9 mouse cellular contexts compared by ENCODE assay signal in the genomic region with DNA sequence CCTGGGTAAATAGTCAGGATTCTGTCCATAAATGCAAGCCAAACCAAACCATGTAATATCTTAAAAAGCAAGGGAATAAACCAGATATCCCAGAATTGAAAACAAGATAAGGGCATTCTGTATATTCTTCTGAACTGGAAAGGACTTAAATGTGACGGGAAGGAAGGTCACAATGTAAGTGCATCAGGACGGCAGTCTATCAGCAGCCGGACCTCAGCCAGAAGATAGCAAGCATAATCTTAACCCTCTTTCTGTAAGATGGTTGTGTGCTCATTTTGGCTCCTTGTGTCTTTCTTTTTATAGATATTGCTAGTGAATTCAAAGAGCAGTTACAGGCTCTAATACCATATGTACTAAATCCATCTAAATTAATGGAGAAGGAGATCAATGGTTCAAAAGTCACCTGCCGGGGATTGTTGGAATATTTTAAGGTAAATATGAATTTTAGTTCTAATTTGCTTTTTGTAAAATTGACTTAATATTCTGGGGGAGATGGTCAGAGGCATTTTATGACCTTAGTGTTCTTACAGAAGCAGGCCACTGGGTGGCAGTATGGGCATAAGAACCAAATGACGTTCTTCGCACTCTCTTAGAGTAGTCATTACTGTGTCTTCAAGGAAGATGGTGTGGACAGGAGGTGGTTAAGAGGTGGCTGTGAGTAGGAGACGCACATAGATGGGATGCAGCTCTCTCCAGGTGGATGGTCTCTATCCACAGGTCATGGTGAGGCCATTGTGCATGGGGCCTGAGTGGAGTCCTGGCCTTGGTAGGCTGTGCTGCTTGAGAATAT. TPM values are rescaled to one million over a fixed set of nuclear protein-coding genes. Genes with fewer than 3 reads are reported as not detected.
A peak's percentile ranks its signal among the peaks of the same experiment; 100 is the strongest.
DNase-seq lines count a peak whose midpoint lies in the region; ATAC-seq and TF ChIP-seq lines count a peak whose summit lies in the region.
"Had no signal": no experiment of that assay in that cellular context is flagged by ENCODE, and none has a peak within 500 bp of the region (broad histone marks: within the 10 kb centered on the region; RNA-seq: fewer than 3 reads in every experiment).

No protein-coding gene starts in this region.

- peaks cover 66% of the 10 kb centered on the region for H3K36me3 ChIP-seq in liver, embryonic 12.5 days
- peaks cover 11% of the 10 kb centered on the region for H3K36me3 ChIP-seq in neural tube, embryonic 12.5 days
- H3K36me3 ChIP-seq in thymus, adult 2 months (ENCODE audit: control insufficient read depth, insufficient read depth, low read length) = peaks cover 50% of the 10 kb centered on the region

- no peak overlapping the region for H3K4me3 ChIP-seq in liver, embryonic 12.5 days
- no peak overlapping the region for H3K4me3 ChIP-seq in neural tube, embryonic 12.5 days
- no peak overlapping the region for H3K4me3 ChIP-seq in thymus, adult 2 months (ENCODE audit: control insufficient read depth, insufficient read depth, low read length)
- H3K4me3 ChIP-seq: erythroblast, embryonic 14.5 days had no signal

- 0 out of 2 replicates have a peak, but pooled peaks have one; percentile 18 for ATAC-seq in liver, embryonic 12.5 days
- ATAC-seq in neural tube, embryonic 12.5 days (ENCODE audit: low FRiP score, low read depth) = peak; percentile 41; the same call in 1 of the 2 replicates

- H3K9ac ChIP-seq in liver, embryonic 12.5 days = no peak overlapping the region
- H3K9ac ChIP-seq in neural tube, embryonic 12.5 days = no peak overlapping the region

- H3K4me2 ChIP-seq in liver, embryonic 12.5 days = no peak overlapping the region
- no peak overlapping the region for H3K4me2 ChIP-seq in neural tube, embryonic 12.5 days (replicated peaks)

- no peaks in the 10 kb centered on the region for H3K4me1 ChIP-seq in liver, embryonic 12.5 days
- no peaks in the 10 kb centered on the region for H3K4me1 ChIP-seq in neural tube, embryonic 12.5 days
- H3K4me1 ChIP-seq in thymus, adult 2 months (replicated peaks; ENCODE audit: control insufficient read depth, insufficient read depth, low read length) = no peaks in the 10 kb centered on the region

- WGBS in liver, embryonic 12.5 days (ENCODE audit: insufficient replicate concordance) = 55% methylated on average over 7 of the region's 7 CpGs
- 56% methylated on average over 7 of the region's 7 CpGs for WGBS in neural tube, embryonic 12.5 days
- 78% methylated on average over 7 of the region's 7 CpGs for WGBS in thymus, adult 2 months

- H3K27me3 ChIP-seq in liver, embryonic 12.5 days (replicated peaks) = no peaks in the 10 kb centered on the region
- no peaks in the 10 kb centered on the region for H3K27me3 ChIP-seq in neural tube, embryonic 12.5 days (replicated peaks)
- H3K27me3 ChIP-seq in thymus, adult 2 months (ENCODE audit: control insufficient read depth, insufficient read depth, low read length) = no peaks in the 10 kb centered on the region

- DNase-seq in B cell, adult 2 months = peak; percentile 79 to 81
- peak; percentile 73 for DNase-seq in ZHBTc4 (ENCODE audit: low read depth, low spot score)
- peak; percentile 80 for DNase-seq in embryo, embryonic 10.5 days (ENCODE audit: low spot score)
- DNase-seq in gastrocnemius, postnatal 4 days (ENCODE audit: low spot score in 2 of 2) = peak; percentile 28 to 56
- peak; percentile 46 to 65 for DNase-seq in kidney, postnatal 25 days
- peak; percentile 64 for DNase-seq in thymus, adult 2 months

- no peak for TF ChIP-seq POLR2A in thymus, adult 2 months (IDR thresholded peaks at IDR 0.05; ENCODE audit: control insufficient read depth, extremely low read depth, insufficient read depth, low read length, poor library complexity)

- TF ChIP-seq CTCF in thymus, adult 2 months (IDR thresholded peaks at IDR 0.05; ENCODE audit: borderline replicate concordance, control insufficient read depth, extremely low read depth, insufficient read depth, low read length, poor library complexity) = no peak

- no peak overlapping the region for H3K27ac ChIP-seq in liver, embryonic 12.5 days
- no peak overlapping the region for H3K27ac ChIP-seq in neural tube, embryonic 12.5 days
- H3K27ac ChIP-seq in thymus, adult 2 months (ENCODE audit: control insufficient read depth, insufficient read depth, low read length) = no peak overlapping the region

- no peaks in the 10 kb centered on the region for H3K9me3 ChIP-seq in liver, embryonic 12.5 days (replicated peaks)
- H3K9me3 ChIP-seq in neural tube, embryonic 12.5 days = no peaks in the 10 kb centered on the region

RNA-seq across cellular contexts. Expression of a gene that starts 28.4 kb away (rescaled TPM):
- total RNA-seq in gastrocnemius, postnatal 4 days (2021) = 10 to 100 TPM; 62.5 to 69.5 TPM
- 22.0 and 23.6 TPM in 2 replicates for polyA plus RNA-seq in liver, embryonic 12.5 days (2016; fragmentation: Nextera tagmentation; extraction: Ambion mirVana)
- polyA plus RNA-seq in neural tube, embryonic 12.5 days (2016; fragmentation: Nextera tagmentation; extraction: Ambion mirVana) = 2.9 and 3.5 TPM in 2 replicates
- 21.1 and 30.7 TPM in 2 replicates for polyA plus RNA-seq in thymus, adult 2 months (2012; rRNA removed)

RNA-seq across cellular contexts. Expression of a gene that starts 35.0 kb away (rescaled TPM):
- total RNA-seq in gastrocnemius, postnatal 4 days (2021) = 10 to 100 TPM; 38.6 to 43.5 TPM
- polyA plus RNA-seq in liver, embryonic 12.5 days (2016; fragmentation: Nextera tagmentation; extraction: Ambion mirVana) = 8.3 and 8.5 TPM in 2 replicates
- 7.3 and 8.3 TPM in 2 replicates for polyA plus RNA-seq in neural tube, embryonic 12.5 days (2016; fragmentation: Nextera tagmentation; extraction: Ambion mirVana)
- polyA plus RNA-seq in thymus, adult 2 months (2012; rRNA removed) = 15.3 and 17.4 TPM in 2 replicates

RNA-seq across cellular contexts. Expression of a gene that starts 45.8 kb away (rescaled TPM):
- total RNA-seq in gastrocnemius, postnatal 4 days (2021) = 10 to 100 TPM; 75.2 to 76.0 TPM
- 83.1 and 84.6 TPM in 2 replicates for polyA plus RNA-seq in liver, embryonic 12.5 days (2016; fragmentation: Nextera tagmentation; extraction: Ambion mirVana)
- 390 and 430 TPM in 2 replicates for polyA plus RNA-seq in neural tube, embryonic 12.5 days (2016; fragmentation: Nextera tagmentation; extraction: Ambion mirVana)
- 197 and 239 TPM in 2 replicates for polyA plus RNA-seq in thymus, adult 2 months (2012; rRNA removed)
